Comparison of ENCODE assay signal across 17 mouse cellular contexts in genomic region chr2:6081108-6081507, GRCm38 (mm10). TPM values are rescaled to one million over a fixed set of nuclear protein-coding genes. Genes with fewer than 3 reads are reported as not detected.
DNase-seq lines count a peak whose midpoint lies in the region; ATAC-seq and TF ChIP-seq lines count a peak whose summit lies in the region.
"Had no signal": no experiment of that assay in that cellular context is flagged by ENCODE, and none has a peak within 500 bp of the region (broad histone marks: within the 10 kb centered on the region; RNA-seq: fewer than 3 reads in every experiment).

No protein-coding gene starts in this region.

- H3K9me3 ChIP-seq in lung, postnatal 0 days (ENCODE audit: low read length), result no peaks in the 10 kb centered on the region
- H3K9me3 ChIP-seq: liver, embryonic 13.5 days had no signal

- WGBS in lung, postnatal 0 days, result 10% methylated on average over 8 of the region's 8 CpGs

- peak overlapping the region; percentile 28; the same call in 1 of the 2 replicates for H3K27ac ChIP-seq in lung, postnatal 0 days (ENCODE audit: low read length)
- H3K27ac ChIP-seq: liver, embryonic 13.5 days had no signal

- TF ChIP-seq CTCF in lung, postnatal 0 days (IDR thresholded peaks at IDR 0.05), result no peak

- TF ChIP-seq EP300 in lung, postnatal 0 days (IDR thresholded peaks at IDR 0.05), result no peak

- peak; percentile 18 for DNase-seq in adrenal gland, postnatal 10 days
- DNase-seq in adrenal gland, adult 18-20 months (ENCODE audit: low spot score in 2 of 2), result no peak
- peak; percentile 15 for DNase-seq in ovary, postnatal 36 days (ENCODE audit: low spot score)
- no peak for DNase-seq in ovary, adult 18-20 months (ENCODE audit: low spot score)
- peak; percentile 85 for DNase-seq in lung, postnatal 0 days (ENCODE audit: low spot score)
- peak; percentile 34 to 60 for DNase-seq in urinary bladder, postnatal 36 days (ENCODE audit: low spot score in 2 of 2)
- no peak for DNase-seq in right cerebral cortex, postnatal 25 days
- DNase-seq in cerebellum, postnatal 10 days, result no peak
- DNase-seq: cerebellum, postnatal 14 days; heart, postnatal 10 days; liver, embryonic 13.5 days; retina, postnatal 1 day; thymus, postnatal 36 days had no signal

- H3K4me2 ChIP-seq in lung, postnatal 0 days (replicated peaks; ENCODE audit: low read depth, low read length), result no peak overlapping the region
- H3K4me2 ChIP-seq: liver, embryonic 13.5 days; midbrain, embryonic 11.5 days had no signal

- no peak overlapping the region for H3K4me3 ChIP-seq in lung, postnatal 0 days (ENCODE audit: low read depth, low read length)
- H3K4me3 ChIP-seq: liver, embryonic 13.5 days had no signal

- no peaks in the 10 kb centered on the region for H3K27me3 ChIP-seq in lung, postnatal 0 days (replicated peaks; ENCODE audit: insufficient read depth, low read length)

- peak; percentile 69 for ATAC-seq in lung, postnatal 0 days
- ATAC-seq: activated CD4-positive, CD25-positive, alpha-beta regulatory T cell, adult 4 months; inflammation-experienced regulatory T-cells, adult 6 months had no signal

- H3K36me3 ChIP-seq in lung, postnatal 0 days (ENCODE audit: insufficient read depth, low read length), result no peaks in the 10 kb centered on the region
- H3K36me3 ChIP-seq: liver, embryonic 13.5 days had no signal

- no peak overlapping the region for H3K9ac ChIP-seq in lung, postnatal 0 days (replicated peaks; ENCODE audit: low read depth)
- H3K9ac ChIP-seq: liver, embryonic 13.5 days had no signal

- no peaks in the 10 kb centered on the region for H3K4me1 ChIP-seq in lung, postnatal 0 days (ENCODE audit: insufficient read depth, low read depth, low read length)
- H3K4me1 ChIP-seq: liver, embryonic 13.5 days had no signal

RNA-seq across cellular contexts. Expression of gene Proser2, which starts 48.9 kb away (rescaled TPM):
- total RNA-seq in adrenal gland, postnatal 10 days (2021), result 1 to 10 TPM; 7.9 to 9.8 TPM
- total RNA-seq in adrenal gland, adult 18-20 months (2021), result 10 to 100 TPM; 14.0 to 21.6 TPM
- 14.0 and 15.2 TPM in 2 replicates for polyA plus RNA-seq in lung, postnatal 0 days (2015; fragmentation: Nextera tagmentation; extraction: Ambion mirVana)
- total RNA-seq: granulocyte monocyte progenitor cell, adult 5-6 weeks had no signal
- polyA plus RNA-seq: activated CD4-positive, CD25-positive, alpha-beta regulatory T cell, adult 4 months had no signal

Comparison
In these comparisons a context has a peak if more than half of its experiments do, and no peak if none do; other contexts are left out.
1. DNase-seq: peak in adrenal gland, postnatal 10 days (single experiment), ovary, postnatal 36 days (single experiment), lung, postnatal 0 days (single experiment) and urinary bladder, postnatal 36 days (2 of 2); none in adrenal gland, adult 18-20 months (0 of 2), ovary, adult 18-20 months (single experiment), right cerebral cortex, postnatal 25 days (single experiment) and cerebellum, postnatal 10 days (0 of 2).